Mouse (Mus musculus) neutrophil, adult 5-6 weeks (primary cell): ENCODE measurements at regions not wholly inside any gene's neighbourhood (a gene's known extent, or its start where the extent isn't known, plus 50 kb on each side); places are given as distances from the start of the nearest gene placed in this dataset.
"Not testable (repeated sequence)": the region's sequence is repeated elsewhere in the genome, so short reads cannot be mapped to it uniquely, and the experiment has no call there.

ENCODE experiments used
- ATAC-seq: fragments of 151-379, 151-347 bp; 2 replicates; pipeline ENCODE4 v1.8.0; 2017; ENCODE audit warnings: mild to moderate bottlenecking, moderate TSS enrichment; ENCODE audit not compliant: insufficient number of reproducible peaks, poor library complexity, low FRiP score, severe bottlenecking; ENCODE audit errors: extremely low read depth

DNA sequence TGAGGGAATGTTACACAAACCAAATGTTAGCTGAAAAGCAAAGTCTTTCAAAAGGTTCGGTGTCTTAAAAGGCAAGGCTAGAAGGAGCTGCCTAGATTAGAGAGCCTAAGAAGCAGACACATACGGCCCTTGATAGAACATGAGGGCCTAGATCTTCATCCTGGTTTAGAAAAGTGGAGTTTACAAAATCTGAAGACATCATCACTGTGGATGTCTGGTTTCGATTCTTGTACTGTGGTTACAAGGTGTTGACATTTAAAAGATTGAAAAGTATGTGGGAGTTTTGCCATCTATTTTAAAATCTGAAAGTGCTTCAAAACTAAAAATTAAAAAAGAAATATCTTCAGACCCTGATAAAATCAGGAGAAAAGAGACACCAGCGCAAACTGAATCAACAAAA, 76.5 kb upstream of the 1110032F04Rik start:
- no peak for ATAC-seq

DNA sequence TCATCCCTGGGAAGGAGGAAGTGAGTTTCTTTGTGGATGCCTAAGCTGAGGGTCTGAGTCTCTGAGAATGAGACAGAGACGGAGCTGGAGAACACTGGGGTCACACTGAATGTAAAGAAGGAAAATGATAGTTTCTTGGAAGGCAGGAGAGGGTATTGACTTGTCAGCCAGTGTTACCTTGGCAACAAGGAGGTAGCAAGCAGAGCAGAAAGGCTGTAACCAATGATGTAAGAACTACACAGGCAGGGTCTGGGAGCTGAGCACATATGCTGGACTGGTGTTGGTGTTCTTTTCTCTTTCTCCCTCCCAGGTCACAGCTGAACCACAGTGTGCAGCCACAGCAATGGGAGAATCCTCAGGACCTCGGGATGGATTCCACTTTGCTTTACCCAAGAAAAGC, 75.5 kb upstream of the 1110032F04Rik start:
- no peak for ATAC-seq

DNA sequence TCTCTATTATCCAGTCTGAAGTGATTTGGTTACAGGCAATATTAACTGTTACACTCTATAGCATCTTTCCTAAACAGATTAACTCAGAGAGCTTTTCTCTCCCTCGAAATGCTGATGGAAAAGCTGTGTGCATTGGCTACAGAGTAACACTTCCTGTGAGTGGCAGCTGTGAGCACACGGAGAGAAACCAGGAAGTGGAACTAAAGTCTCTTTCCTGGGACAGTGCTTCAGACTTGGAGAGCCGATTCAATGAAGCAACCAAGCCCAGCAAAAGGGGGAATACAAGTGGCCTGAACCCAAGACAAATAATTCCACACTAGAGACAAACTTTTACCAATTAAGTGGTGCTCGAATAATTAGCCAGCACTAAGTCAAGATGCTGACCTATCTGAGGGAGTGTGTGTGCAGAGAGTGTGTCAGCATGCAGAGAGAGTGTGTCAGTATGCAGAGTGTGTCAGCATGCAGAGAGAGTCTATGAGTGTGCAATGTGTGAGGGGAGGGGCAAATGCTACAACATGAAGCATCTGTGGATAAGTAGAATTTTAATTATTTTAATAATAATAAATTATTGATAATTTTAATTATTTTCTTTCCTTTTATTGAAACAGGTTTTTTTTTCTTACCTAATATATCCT, 74.9 kb upstream of the 1110032F04Rik start:
- no peak for ATAC-seq

DNA sequence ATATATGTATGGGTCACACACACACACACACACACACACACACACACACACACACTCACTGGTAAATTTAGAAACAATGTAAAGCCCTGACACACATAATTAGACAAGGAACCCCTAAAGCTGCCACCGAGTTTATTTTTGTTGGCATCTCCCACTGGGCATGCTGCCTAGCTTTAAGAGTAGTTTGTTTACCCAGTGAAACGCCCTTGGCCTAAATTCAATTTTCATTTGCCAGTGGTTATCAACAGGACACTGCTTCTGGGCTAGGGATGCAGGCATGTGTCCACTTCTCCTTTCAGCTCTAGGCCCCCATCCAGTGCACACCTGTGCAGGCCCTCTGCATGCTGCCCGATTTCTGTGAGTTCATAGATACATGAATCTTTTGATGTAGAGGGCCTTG, 73.7 kb upstream of the 1110032F04Rik start:
- ATAC-seq = no peak

DNA sequence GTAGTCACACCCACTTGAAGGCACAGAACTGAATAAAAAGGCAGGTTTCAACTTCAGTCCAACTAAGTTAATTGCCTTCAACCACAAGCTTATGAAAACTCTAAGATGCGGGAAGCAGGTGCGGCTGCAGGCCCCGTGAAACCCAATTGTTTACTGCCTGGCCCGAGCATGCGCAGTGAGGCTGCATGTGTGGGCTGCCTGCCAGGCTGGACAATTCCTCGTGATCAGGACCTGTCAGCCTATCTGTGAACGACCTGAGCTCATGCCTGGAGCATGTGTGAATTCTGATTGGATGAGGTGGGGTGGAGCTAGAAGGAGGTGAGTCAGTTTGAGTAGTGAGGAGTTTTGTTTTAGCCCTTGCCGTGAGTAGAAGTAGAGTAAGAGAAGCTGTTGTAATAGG, 71.0 kb upstream of the 1110032F04Rik start:
- not testable (repeated sequence) for ATAC-seq

DNA sequence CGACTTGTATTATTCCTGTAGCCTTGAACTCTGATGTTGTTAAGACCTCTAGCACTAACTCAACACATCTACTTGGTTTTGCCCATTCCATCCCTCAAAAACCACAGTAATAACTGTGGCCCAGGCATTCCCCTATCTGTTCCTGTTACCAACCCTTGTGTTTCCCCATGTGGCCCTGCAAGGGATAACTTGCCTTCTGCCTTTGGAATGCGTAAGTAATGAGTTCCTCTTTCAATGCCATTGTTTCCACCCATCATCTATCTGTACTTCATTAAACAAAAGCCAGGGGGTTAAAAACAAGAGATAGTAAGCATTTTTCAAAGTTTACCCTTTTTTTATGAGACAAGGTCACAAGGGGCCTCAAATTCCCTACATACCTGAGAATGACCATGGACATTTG, 60.5 kb upstream of the 1110032F04Rik start:
- no peak for ATAC-seq

DNA sequence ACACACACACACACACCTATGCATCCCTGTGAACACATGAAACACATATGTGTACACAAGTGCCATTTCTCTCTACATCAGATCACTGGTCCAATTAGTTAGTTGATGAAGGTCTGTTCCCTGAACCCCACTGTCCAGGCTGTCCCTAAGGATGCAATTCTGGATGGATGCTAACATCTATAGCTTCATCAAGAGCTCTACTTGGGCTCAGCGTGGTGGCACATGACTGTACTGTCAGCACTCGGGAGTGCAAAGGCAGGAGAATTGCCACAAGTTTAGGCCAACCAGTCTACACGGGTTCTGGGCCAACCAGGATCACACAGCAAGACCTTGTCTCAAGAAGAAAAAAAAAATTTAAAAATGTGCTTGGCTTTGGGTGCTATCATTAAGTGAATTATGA, 55.9 kb upstream of the 1110032F04Rik start:
- ATAC-seq = no peak

DNA sequence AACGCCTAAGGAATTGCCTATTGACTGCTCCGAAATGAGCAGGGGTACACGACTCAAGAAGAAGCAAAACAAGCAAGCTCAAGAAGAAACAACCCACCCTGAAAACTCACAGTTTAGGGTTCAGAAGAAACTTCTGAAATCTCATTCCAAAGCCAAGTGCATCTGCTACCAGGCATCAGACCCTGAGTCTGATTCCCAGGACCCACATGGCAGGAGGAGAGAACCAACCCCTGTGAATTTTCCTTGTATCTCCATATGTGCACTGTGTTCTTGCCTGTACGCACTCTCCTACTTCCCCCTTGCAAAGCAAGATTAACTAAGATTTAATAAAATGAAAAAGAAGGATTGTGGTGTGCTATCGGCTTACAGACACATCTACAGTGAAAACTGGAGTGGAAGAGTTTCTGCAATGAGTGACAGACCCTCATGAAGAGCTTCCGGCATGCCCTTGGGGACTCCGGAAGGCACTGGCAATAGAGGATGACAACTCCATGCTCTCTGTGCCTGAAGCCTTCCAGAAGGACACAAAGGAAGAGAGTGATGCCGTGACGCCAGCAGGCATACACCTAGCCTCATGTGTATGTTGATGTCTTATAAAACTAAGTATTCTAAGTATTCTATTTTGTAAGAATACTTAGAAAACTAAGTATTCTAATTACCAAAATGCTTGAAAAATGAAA, 55.2 kb upstream of the 1110032F04Rik start:
- no peak for ATAC-seq

DNA sequence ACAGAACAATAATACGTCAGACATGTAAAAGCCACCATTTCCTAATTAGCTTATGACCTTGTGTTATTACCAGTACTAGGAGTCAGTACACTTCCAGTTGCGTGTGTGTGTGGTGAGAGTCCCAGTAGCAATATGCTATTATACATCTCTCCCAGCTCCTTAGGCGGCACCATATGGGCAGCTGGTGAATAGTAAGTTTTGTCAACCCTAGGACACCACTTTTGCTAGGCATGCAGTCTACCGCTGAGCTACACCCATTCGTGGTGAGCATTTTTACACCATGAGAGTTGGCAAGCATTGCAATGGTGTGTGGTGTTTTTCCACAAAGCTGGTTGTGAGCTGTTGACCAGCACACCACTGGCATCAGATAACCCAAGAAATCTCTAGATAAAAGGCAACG, 53.8 kb upstream of the 1110032F04Rik start:
- ATAC-seq = no peak

DNA sequence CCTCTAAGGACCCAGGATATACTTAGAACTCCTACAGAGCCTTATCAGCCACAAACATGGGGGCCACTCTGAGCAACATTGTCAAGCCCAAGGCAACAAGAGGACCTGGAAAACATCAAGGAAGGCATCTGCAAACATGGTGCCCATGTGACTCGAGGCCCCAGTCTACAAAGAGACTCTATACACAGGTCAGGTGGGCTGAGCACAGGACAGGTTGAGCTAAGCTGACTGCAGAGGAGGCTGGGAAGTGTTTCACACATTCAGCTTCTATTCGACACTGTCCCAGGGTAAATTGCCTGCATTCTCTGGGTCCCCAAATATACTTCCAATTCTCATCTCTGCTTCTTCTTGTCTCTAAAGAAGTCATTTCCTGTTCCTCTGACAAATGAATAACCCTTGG, 52.1 kb upstream of the 1110032F04Rik start:
- ATAC-seq = no peak
